Mouse (Mus musculus): ENCODE data around the gene Cryzl2.

- TF ChIP-seq CTCF (IDR thresholded peaks at IDR 0.05) (no peak), EP300 (IDR thresholded peaks at IDR 0.05; ENCODE audit: insufficient read depth, low read depth, low read length) (no peak)
Observed at GRCm38 (mm10) chr1:157518111-157518523, 59.7 kb downstream of the Cryzl2 start.
